Mouse (Mus musculus): ENCODE results near the gene Wnk2. TPM values are rescaled to one million over a fixed set of nuclear protein-coding genes. Genes with fewer than 3 reads are reported as not detected.

Gene Wnk2
- polyA plus RNA-seq, 1 experiment = not detected

- Histone ChIP-seq H3K79me2 (ENCODE audit: control insufficient read depth, insufficient read depth) (no peaks in the 10 kb centered on the region), H3K36me3 (ENCODE audit: control insufficient read depth, insufficient read depth) (no peaks in the 10 kb centered on the region), H3K27me3 (ENCODE audit: control insufficient read depth, insufficient read depth, insufficient read length) (peaks cover 45% of the 10 kb centered on the region), H3K79me3 (ENCODE audit: low read depth) (no peaks in the 10 kb centered on the region), H3K4me3 (ENCODE audit: insufficient read depth, poor library complexity, severe bottlenecking) (no peak overlapping the region), H3ac (ENCODE audit: control insufficient read depth, insufficient read length, low read depth) (no peak overlapping the region)
- no peak for TF ChIP-seq CTCF (IDR thresholded peaks at IDR 0.05; ENCODE audit: control insufficient read depth, insufficient read depth, insufficient read length)
- no peak for TF ChIP-seq FOSL1 (IDR thresholded peaks at IDR 0.05; ENCODE audit: insufficient read depth, low read length, poor library complexity, severe bottlenecking)
- no peak for TF ChIP-seq CEBPB (IDR thresholded peaks at IDR 0.05; ENCODE audit: low read depth)
- no peak for TF ChIP-seq MAX (IDR thresholded peaks at IDR 0.05)
- no peak for TF ChIP-seq USF1 (IDR thresholded peaks at IDR 0.05; ENCODE audit: low read depth)
- no peak for TF ChIP-seq MYOG (IDR thresholded peaks at IDR 0.05; ENCODE audit: control insufficient read depth, extremely low read depth, insufficient read length)
- TF ChIP-seq MYOD1 (IDR thresholded peaks at IDR 0.05; ENCODE audit: control insufficient read depth, insufficient read length, low read depth) = no peak
Observed at GRCm38 (mm10) chr13:49052512-49052911, 95.3 kb downstream of the Wnk2 start.

- H3K4me3 ChIP-seq (ENCODE audit: insufficient read depth, poor library complexity, severe bottlenecking) = no peak overlapping the region
- peaks cover 50% of the 10 kb centered on the region for H3K27me3 ChIP-seq (ENCODE audit: control insufficient read depth, insufficient read depth, insufficient read length)
- TF ChIP-seq MAX (IDR thresholded peaks at IDR 0.05) (no peak), CEBPB (IDR thresholded peaks at IDR 0.05; ENCODE audit: low read depth) (no peak), USF1 (IDR thresholded peaks at IDR 0.05; ENCODE audit: low read depth) (no peak), MYOD1 (IDR thresholded peaks at IDR 0.05; ENCODE audit: control insufficient read depth, insufficient read length, low read depth) (no peak), CTCF (IDR thresholded peaks at IDR 0.05; ENCODE audit: control insufficient read depth, insufficient read depth, insufficient read length) (no peak), FOSL1 (IDR thresholded peaks at IDR 0.05; ENCODE audit: insufficient read depth, low read length, poor library complexity, severe bottlenecking) (no peak), MYOG (IDR thresholded peaks at IDR 0.05; ENCODE audit: control insufficient read depth, extremely low read depth, insufficient read length) (no peak)
- H3K79me2 ChIP-seq (ENCODE audit: control insufficient read depth, insufficient read depth) = no peaks in the 10 kb centered on the region
- no peaks in the 10 kb centered on the region for H3K36me3 ChIP-seq (ENCODE audit: control insufficient read depth, insufficient read depth)
- no peak overlapping the region for H3ac ChIP-seq (ENCODE audit: control insufficient read depth, insufficient read length, low read depth)
- H3K79me3 ChIP-seq (ENCODE audit: low read depth) = no peaks in the 10 kb centered on the region
Observed at GRCm38 (mm10) chr13:49047393-49047792, 100.4 kb downstream of the Wnk2 start.

- no peaks in the 10 kb centered on the region for H3K79me3 ChIP-seq (ENCODE audit: low read depth)
- H3K36me3 ChIP-seq (ENCODE audit: control insufficient read depth, insufficient read depth) = no peaks in the 10 kb centered on the region
- H3ac ChIP-seq (ENCODE audit: control insufficient read depth, insufficient read length, low read depth) = no peak overlapping the region
- no peak for TF ChIP-seq FOSL1 (IDR thresholded peaks at IDR 0.05; ENCODE audit: insufficient read depth, low read length, poor library complexity, severe bottlenecking)
- no peak overlapping the region for H3K4me3 ChIP-seq (ENCODE audit: insufficient read depth, poor library complexity, severe bottlenecking)
- peaks cover 48% of the 10 kb centered on the region for H3K27me3 ChIP-seq (ENCODE audit: control insufficient read depth, insufficient read depth, insufficient read length)
- H3K79me2 ChIP-seq (ENCODE audit: control insufficient read depth, insufficient read depth) = no peaks in the 10 kb centered on the region
Observed at GRCm38 (mm10) chr13:49044145-49044561, 103.7 kb downstream of the Wnk2 start.

- H3ac ChIP-seq (ENCODE audit: control insufficient read depth, insufficient read length, low read depth) = no peak overlapping the region
- no peak for TF ChIP-seq USF1 (IDR thresholded peaks at IDR 0.05; ENCODE audit: low read depth)
- no peak for TF ChIP-seq MYOD1 (IDR thresholded peaks at IDR 0.05; ENCODE audit: control insufficient read depth, insufficient read length, low read depth)
- TF ChIP-seq CEBPB (IDR thresholded peaks at IDR 0.05; ENCODE audit: low read depth) = no peak
- no peak for TF ChIP-seq MAX (IDR thresholded peaks at IDR 0.05)
- TF ChIP-seq CTCF (IDR thresholded peaks at IDR 0.05; ENCODE audit: control insufficient read depth, insufficient read depth, insufficient read length) = no peak
- TF ChIP-seq FOSL1 (IDR thresholded peaks at IDR 0.05; ENCODE audit: insufficient read depth, low read length, poor library complexity, severe bottlenecking) = no peak
- TF ChIP-seq MYOG (IDR thresholded peaks at IDR 0.05; ENCODE audit: control insufficient read depth, extremely low read depth, insufficient read length) = no peak
- H3K79me2 ChIP-seq (ENCODE audit: control insufficient read depth, insufficient read depth) = no peaks in the 10 kb centered on the region
- no peaks in the 10 kb centered on the region for H3K79me3 ChIP-seq (ENCODE audit: low read depth)
- H3K27me3 ChIP-seq (ENCODE audit: control insufficient read depth, insufficient read depth, insufficient read length) = peaks cover 54% of the 10 kb centered on the region
- H3K36me3 ChIP-seq (ENCODE audit: control insufficient read depth, insufficient read depth) = no peaks in the 10 kb centered on the region
- no peak overlapping the region for H3K4me3 ChIP-seq (ENCODE audit: insufficient read depth, poor library complexity, severe bottlenecking)
Observed at GRCm38 (mm10) chr13:49042371-49042770, 105.4 kb downstream of the Wnk2 start.

- Histone ChIP-seq H3ac (ENCODE audit: control insufficient read depth, insufficient read length, low read depth) (no peak overlapping the region), H3K4me3 (ENCODE audit: insufficient read depth, poor library complexity, severe bottlenecking) (no peak overlapping the region), H3K36me3 (ENCODE audit: control insufficient read depth, insufficient read depth) (no peaks in the 10 kb centered on the region), H3K79me2 (ENCODE audit: control insufficient read depth, insufficient read depth) (no peaks in the 10 kb centered on the region), H3K27me3 (ENCODE audit: control insufficient read depth, insufficient read depth, insufficient read length) (peaks cover 36% of the 10 kb centered on the region), H3K79me3 (ENCODE audit: low read depth) (no peaks in the 10 kb centered on the region)
- TF ChIP-seq USF1 (IDR thresholded peaks at IDR 0.05; ENCODE audit: low read depth) = no peak
- no peak for TF ChIP-seq MAX (IDR thresholded peaks at IDR 0.05)
Observed at GRCm38 (mm10) chr13:49036928-49037574, 110.8 kb downstream of the Wnk2 start.

- Histone ChIP-seq H3K79me3 (ENCODE audit: low read depth) (no peaks in the 10 kb centered on the region), H3K27me3 (ENCODE audit: control insufficient read depth, insufficient read depth, insufficient read length) (peaks cover 30% of the 10 kb centered on the region), H3K36me3 (ENCODE audit: control insufficient read depth, insufficient read depth) (no peaks in the 10 kb centered on the region), H3K79me2 (ENCODE audit: control insufficient read depth, insufficient read depth) (no peaks in the 10 kb centered on the region), H3K4me3 (ENCODE audit: insufficient read depth, poor library complexity, severe bottlenecking) (no peak overlapping the region), H3ac (ENCODE audit: control insufficient read depth, insufficient read length, low read depth) (no peak overlapping the region)
- no peak for TF ChIP-seq MYOD1 (IDR thresholded peaks at IDR 0.05; ENCODE audit: control insufficient read depth, insufficient read length, low read depth)
- no peak for TF ChIP-seq MYOG (IDR thresholded peaks at IDR 0.05; ENCODE audit: control insufficient read depth, extremely low read depth, insufficient read length)
- no peak for TF ChIP-seq MAX (IDR thresholded peaks at IDR 0.05)
- TF ChIP-seq USF1 (IDR thresholded peaks at IDR 0.05; ENCODE audit: low read depth) = no peak
- no peak for TF ChIP-seq CEBPB (IDR thresholded peaks at IDR 0.05; ENCODE audit: low read depth)
- TF ChIP-seq FOSL1 (IDR thresholded peaks at IDR 0.05; ENCODE audit: insufficient read depth, low read length, poor library complexity, severe bottlenecking) = no peak
- TF ChIP-seq CTCF (IDR thresholded peaks at IDR 0.05; ENCODE audit: control insufficient read depth, insufficient read depth, insufficient read length) = no peak
Observed at GRCm38 (mm10) chr13:49036436-49036835, 111.4 kb downstream of the Wnk2 start.
